Mouse (Mus musculus) ES-Bruce4 (cell line): Measurements from ENCODE around the gene Eif1ad. TPM values are rescaled to one million over a fixed set of nuclear protein-coding genes. Genes with fewer than 3 reads are reported as not detected.
A peak's percentile ranks its signal among the peaks of the same experiment; 100 is the strongest.
"Not testable (repeated sequence)": the region's sequence is repeated elsewhere in the genome, so short reads cannot be mapped to it uniquely, and the experiment has no call there.

ENCODE experiments used
- H3K27ac ChIP-seq: 2 replicates; pipeline ENCODE4 v1.5.1; 2012; ENCODE audit warnings: low read length, inconsistent platforms; ENCODE audit not compliant: insufficient read depth
- H3K27me3 ChIP-seq: 2 replicates; pipeline ENCODE4 v1.6.1; 2012; ENCODE audit warnings: mild to moderate bottlenecking, low read length, inconsistent platforms; ENCODE audit not compliant: control insufficient read depth, poor library complexity, insufficient read depth, severe bottlenecking
- H3K36me3 ChIP-seq: 2 replicates; pipeline ENCODE4 v1.6.1; 2012; ENCODE audit warnings: inconsistent platforms, mild to moderate bottlenecking, low read length, moderate library complexity; ENCODE audit not compliant: control insufficient read depth, poor library complexity, insufficient read depth, severe bottlenecking
- H3K4me1 ChIP-seq: one replicate; pipeline ENCODE4 v1.8.1; 2011; ENCODE audit warnings: low read length; ENCODE audit not compliant: control insufficient read depth, insufficient read depth
- H3K4me3 ChIP-seq: 2 replicates; pipeline ENCODE4 v1.5.1; 2011; ENCODE audit warnings: low read depth, mild to moderate bottlenecking, low read length
- H3K9ac ChIP-seq: 2 replicates; pipeline ENCODE4 v1.6.1; 2012; ENCODE audit warnings: low read depth, mild to moderate bottlenecking, inconsistent platforms; ENCODE audit not compliant: poor library complexity, severe bottlenecking
- H3K9me3 ChIP-seq: replicated peaks from 2 replicates; pipeline ENCODE4 v1.6.1; 2012; ENCODE audit warnings: mild to moderate bottlenecking, low read length, inconsistent platforms; ENCODE audit not compliant: control insufficient read depth, poor library complexity, insufficient read depth, severe bottlenecking
- CTCF ChIP-seq: IDR thresholded peaks from one replicate; pipeline ENCODE4 v1.8.1; 2011; ENCODE audit warnings: low read depth, low read length
- EP300 ChIP-seq: IDR thresholded peaks from 2 replicates; pipeline ENCODE4 v1.6.1; 2011; ENCODE audit warnings: low read depth, low read length; ENCODE audit not compliant: insufficient read depth
- POLR2A ChIP-seq: IDR thresholded peaks from one replicate; pipeline ENCODE4 v1.8.1; 2011; ENCODE audit warnings: low read length; ENCODE audit not compliant: insufficient read depth
- polyA plus RNA-seq: library from polyadenylated mRNA; stranded (reverse); fragments of >200 nt; gene quantifications from 2 replicates; pipeline ENCODE4 v1.2.4, GENCODE M21; 2011; ENCODE audit warnings: low read depth; ENCODE audit not compliant: missing spikeins, insufficient read depth, insufficient read length

Eif1ad gene
- polyA plus RNA-seq, 1 experiment, result 36.6 TPM

DNA sequence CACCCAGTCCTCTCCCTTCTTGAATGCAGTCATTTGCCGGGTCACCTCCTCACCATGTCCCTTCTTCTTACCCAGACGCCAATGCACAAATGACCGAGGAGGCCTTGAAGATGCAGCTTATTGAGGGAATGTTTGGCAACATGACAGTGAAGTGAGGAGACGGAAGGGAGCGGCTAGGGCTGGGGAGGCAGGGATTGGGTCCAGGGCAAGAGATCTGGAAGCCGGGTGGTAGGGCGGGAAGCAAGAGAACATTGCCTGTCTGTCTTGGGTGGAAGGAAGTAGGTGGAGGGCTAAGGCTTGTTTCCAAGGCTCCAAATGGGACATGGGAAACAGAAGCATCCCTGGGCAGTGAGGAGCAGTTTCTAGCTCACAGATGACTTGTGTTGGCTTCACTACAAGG lies 25.2 kb upstream of the Eif1ad start:
- Histone ChIP-seq H3K9me3 (no peaks in the 10 kb centered on the region), H3K4me3 (no peak overlapping the region)
- TF ChIP-seq CTCF (no peak), POLR2A (no peak), EP300 (no peak)

DNA sequence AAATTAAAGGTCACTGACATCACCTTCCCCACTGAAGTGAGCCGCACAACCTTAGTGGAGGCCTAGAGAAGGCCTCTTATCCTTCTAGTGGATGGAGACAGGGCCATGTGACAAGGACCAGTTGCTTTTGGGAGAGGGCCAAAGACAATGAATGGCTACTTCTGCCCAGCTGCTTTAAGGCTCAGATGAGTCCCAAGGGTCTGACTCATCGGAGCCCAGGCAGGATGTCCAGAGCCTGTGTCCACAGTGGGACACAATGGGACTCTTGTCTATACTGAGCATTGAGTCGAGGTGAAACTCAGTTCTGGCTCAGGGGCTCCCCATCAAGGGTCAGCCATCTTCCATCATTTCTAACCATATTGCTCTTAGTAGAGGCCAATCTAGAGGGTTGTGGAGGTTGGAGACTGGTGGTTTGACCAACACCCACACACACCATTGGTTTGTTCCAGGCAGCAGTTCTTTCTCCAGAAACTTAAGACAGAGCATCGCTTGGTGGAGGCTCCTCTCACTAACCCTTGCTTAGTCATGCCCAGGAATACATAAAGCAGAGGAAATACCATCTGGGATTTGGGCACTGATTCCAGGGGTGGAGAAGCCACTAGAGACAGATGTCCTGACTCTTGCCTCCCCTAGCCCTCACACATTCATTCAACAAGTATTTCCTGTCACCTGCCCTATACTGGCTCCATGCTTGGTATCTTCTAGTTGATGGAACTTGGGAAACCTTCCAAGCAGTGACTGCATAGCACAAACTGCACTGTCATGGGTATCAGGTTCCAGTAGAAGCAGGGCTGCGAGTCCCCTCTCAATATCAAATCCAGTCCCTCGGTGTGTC lies 21.0 kb upstream of the Eif1ad start:
- TF ChIP-seq POLR2A (no peak), EP300 (no peak), CTCF (no peak)
- Histone ChIP-seq H3K4me3 (no peak overlapping the region), H3K9ac (no peak overlapping the region), H3K9me3 (no peaks in the 10 kb centered on the region), H3K4me1 (no peaks in the 10 kb centered on the region), H3K27me3 (no peaks in the 10 kb centered on the region), H3K27ac (no peak overlapping the region), H3K36me3 (no peaks in the 10 kb centered on the region)

More for the DNA sequence above, 25.2 kb upstream of the Eif1ad start:
- Histone ChIP-seq H3K27me3 (no peaks in the 10 kb centered on the region), H3K36me3 (no peaks in the 10 kb centered on the region), H3K9ac (no peak overlapping the region), H3K27ac (no peak overlapping the region), H3K4me1 (no peaks in the 10 kb centered on the region)

DNA sequence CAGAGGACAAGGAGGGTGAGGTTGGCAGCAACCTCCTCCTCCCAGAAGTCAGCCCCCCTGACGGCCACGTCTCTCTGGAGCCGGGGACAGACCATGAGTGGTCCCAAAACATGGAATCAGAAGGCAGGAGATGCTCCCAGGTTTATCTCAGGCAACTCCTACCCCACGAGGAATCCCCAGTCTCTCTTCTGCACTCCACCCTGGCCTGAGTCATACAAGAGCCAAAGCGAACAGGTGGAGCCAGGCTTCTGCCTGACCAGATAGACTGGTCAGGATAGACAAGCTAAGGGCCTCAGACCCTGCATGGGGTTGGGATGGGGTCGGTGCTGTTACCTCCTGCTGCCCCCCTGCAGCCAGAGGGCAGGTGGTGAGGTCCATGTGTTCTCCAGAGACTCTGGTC lies 18.5 kb upstream of the Eif1ad start:
- TF ChIP-seq POLR2A, result no peak
- TF ChIP-seq CTCF, result no peak
- no peaks in the 10 kb centered on the region for H3K4me1 ChIP-seq
- no peaks in the 10 kb centered on the region for H3K9me3 ChIP-seq
- H3K9ac ChIP-seq, result no peak overlapping the region
- no peak overlapping the region for H3K27ac ChIP-seq
- H3K4me3 ChIP-seq, result no peak overlapping the region
- no peaks in the 10 kb centered on the region for H3K27me3 ChIP-seq
- H3K36me3 ChIP-seq, result no peaks in the 10 kb centered on the region

DNA sequence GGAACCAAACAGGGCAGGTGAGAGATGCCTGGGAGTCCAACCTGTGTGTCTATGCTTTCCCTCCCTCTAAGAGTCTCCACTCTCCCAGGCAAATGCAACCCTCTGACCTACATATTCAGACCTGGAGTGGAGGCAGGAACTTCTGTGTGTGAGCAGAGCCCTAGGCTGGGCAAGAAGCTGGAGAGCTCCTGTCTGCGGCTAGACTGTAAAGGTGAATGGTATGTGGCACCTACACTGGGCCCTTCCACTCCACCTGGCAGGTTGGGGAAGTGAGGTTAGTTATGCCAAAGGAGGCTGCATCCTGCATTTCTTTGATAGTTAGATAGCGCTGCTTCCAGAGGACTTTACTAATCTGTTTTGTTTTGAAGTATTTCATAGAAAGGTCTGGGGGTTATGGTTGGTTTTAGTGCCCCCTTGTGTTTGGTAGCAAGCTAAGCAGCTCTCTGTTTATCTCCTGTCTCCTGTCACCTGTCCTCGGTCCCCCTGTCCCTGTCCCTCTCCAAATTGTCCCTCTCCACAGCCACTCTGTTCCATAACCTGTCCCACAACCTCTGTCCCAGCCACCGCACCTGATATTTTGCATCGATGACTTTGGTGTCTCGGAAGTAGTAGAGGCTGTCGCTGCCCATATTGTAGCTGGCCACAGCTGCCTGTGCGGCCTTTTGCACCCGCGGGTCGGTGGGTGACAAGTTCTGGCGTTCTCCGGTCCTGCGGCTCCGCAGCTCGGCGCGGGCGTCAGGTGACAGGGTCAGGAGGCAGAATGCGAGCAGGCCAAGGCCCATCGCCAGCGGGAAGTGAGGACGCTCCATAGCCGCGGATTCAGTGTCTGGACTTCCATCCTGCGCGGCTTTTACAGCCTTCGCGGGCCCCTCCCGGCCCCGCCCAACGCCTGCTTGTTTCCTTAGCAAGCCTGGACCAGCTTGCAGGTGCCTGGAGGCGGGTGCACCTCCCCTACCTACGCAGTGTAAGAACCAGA lies 17.7 kb upstream of the Eif1ad start:
- H3K9ac ChIP-seq, result 0 out of 2 replicates have a peak overlapping the region, but pooled peaks have one; percentile 12
- H3K9me3 ChIP-seq, result no peaks in the 10 kb centered on the region
- H3K36me3 ChIP-seq, result no peaks in the 10 kb centered on the region
- H3K4me1 ChIP-seq, result no peaks in the 10 kb centered on the region
- TF ChIP-seq CTCF (peak; percentile 20), POLR2A (no peak)
- H3K27ac ChIP-seq, result no peak overlapping the region
- H3K4me3 ChIP-seq, result peak overlapping the region; percentile 64
- H3K27me3 ChIP-seq, result no peaks in the 10 kb centered on the region

DNA sequence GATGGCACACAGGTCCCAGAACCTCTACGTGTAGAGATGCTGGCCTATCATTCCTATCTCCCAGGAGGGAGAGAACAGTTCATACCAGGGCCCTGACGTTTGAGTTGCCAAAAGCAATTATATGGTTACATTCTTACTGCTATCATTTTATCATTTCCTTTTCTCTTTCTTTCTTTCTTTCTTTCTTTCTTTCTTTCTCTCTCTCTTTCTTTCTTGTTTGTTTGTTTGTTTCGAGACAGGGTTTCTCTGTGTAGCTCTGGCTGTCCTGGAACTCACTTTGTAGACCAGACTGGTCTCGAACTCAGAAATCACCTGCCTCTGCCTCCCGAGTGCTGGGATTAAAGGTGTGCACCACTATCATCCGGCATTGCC lies 17.1 kb upstream of the Eif1ad start, which contains the start of gene Cst6:
Gene Cst6, minus strand, starts transcription at position 73 of the 372 bp plus-strand sequence.
- Histone ChIP-seq H3K4me3 (peak within 1 kb of the TSS; percentile 64), H3K9ac (0 out of 2 replicates have a peak within 1 kb of the TSS, but pooled peaks have one; percentile 12)
- not testable (repeated sequence) for H3K36me3 ChIP-seq, H3K27ac ChIP-seq, H3K27me3 ChIP-seq, H3K4me1 ChIP-seq, H3K9me3 ChIP-seq

DNA sequence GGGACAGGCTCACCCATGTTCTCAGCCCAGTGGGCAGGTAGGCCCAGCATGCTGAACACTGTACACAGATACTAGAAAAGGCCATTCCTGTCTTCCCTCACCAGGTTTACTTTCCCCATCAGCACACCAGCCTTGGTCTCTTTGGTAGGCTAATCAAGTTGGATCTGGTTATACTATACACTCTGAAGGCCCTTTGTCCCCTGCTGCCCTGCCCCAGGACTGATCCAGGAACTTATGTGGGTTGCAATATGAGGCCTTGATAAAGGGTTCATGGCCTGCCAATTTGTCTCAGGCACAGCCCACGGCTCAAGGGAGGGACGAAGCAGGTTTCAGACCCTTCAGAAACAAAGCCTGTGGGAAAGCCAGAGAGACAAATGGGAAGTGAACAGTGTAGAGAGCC lies 12.9 kb upstream of the Eif1ad start:
- no peaks in the 10 kb centered on the region for H3K9me3 ChIP-seq
- no peak overlapping the region for H3K9ac ChIP-seq
- no peaks in the 10 kb centered on the region for H3K27me3 ChIP-seq
- H3K27ac ChIP-seq, result no peak overlapping the region
- no peaks in the 10 kb centered on the region for H3K36me3 ChIP-seq
- TF ChIP-seq EP300 (no peak), POLR2A (no peak), CTCF (no peak)
- H3K4me1 ChIP-seq, result no peaks in the 10 kb centered on the region
- no peak overlapping the region for H3K4me3 ChIP-seq
